Mouse (Mus musculus) urinary bladder, postnatal 14 days (tissue): ENCODE measurements at regions not wholly inside any gene's neighbourhood (a gene's known extent, or its start where the extent isn't known, plus 50 kb on each side); places are given as distances from the start of the nearest gene placed in this dataset.

Experiments
- DNase-seq: peaks from one replicate; pipeline ENCODE4 v3.0.0; 2021; ENCODE audit warnings: low spot score

GRCm38 (mm10) chr2:163138688-163139385, 51.2 kb upstream of the Gtsf1l start:
- no peak for DNase-seq

GRCm38 (mm10) chr2:163142762-163143388, 55.2 kb upstream of the Gtsf1l start:
- DNase-seq, result no peak

GRCm38 (mm10) chr2:163143413-163143812, 55.8 kb upstream of the Gtsf1l start:
- no peak for DNase-seq

- DNase-seq, result no peak
These were observed 56.9 kb upstream of the Tox2 start for GRCm38 (mm10) chr2:163146001-163146400.

- no peak for DNase-seq
These were observed 56.4 kb upstream of the Tox2 start for GRCm38 (mm10) chr2:163146481-163146880.

- no peak for DNase-seq
These were observed 55.5 kb upstream of the Tox2 start for GRCm38 (mm10) chr2:163147381-163147780.

GRCm38 (mm10) chr2:163151016-163151415, 51.9 kb upstream of the Tox2 start:
- DNase-seq, result no peak

GRCm38 (mm10) chr2:163152340-163153033, 50.4 kb upstream of the Tox2 start:
- peak; percentile 10 for DNase-seq
